Mouse (Mus musculus) spleen, adult 2 months (tissue): ENCODE measurements around the gene Cklf.

Source experiments
- CTCF ChIP-seq: fragments of 200-500 bp; IDR thresholded peaks from 2 replicates; pipeline ENCODE4 v1.5.1; 2011; ENCODE audit warnings: mild to moderate bottlenecking, inconsistent platforms; ENCODE audit not compliant: insufficient read depth, insufficient read length, insufficient replicate concordance; ENCODE audit errors: extremely low read depth
- POLR2A ChIP-seq: fragments of 200-500 bp; IDR thresholded peaks from 2 replicates; pipeline ENCODE4 v1.6.1; 2011; ENCODE audit warnings: low read depth, low read length, inconsistent platforms

GRCm38 (mm10) chr8:104202320-104202719 lies 48.3 kb upstream of the Cklf start:
- TF ChIP-seq POLR2A = no peak
- no peak for TF ChIP-seq CTCF
